In the genomic region with DNA sequence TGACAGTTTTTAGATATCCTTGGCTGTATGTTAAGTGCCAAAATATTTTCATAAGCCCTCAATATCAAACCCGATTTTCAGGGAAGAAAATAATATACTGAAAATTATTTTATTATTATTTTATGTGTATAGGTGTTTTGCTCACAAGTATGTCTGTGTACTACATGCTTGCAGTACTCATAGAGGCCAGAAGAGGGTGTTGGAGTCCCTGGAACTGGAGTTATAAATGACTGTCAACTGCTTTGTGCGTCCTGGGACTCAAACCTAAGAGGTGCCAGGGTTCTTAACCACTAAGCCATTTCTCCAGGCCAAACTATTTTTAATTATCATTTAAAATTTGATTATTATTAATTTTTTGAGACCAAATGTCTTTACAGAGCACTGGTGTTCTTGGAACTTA, we compare ENCODE assay signal across 14 mouse cellular contexts.
DNase-seq lines count a peak whose midpoint lies in the region; ATAC-seq and TF ChIP-seq lines count a peak whose summit lies in the region.
"Had no signal": no experiment of that assay in that cellular context is flagged by ENCODE, and none has a peak within 500 bp of the region (broad histone marks: within the 10 kb centered on the region; RNA-seq: fewer than 3 reads in every experiment).

No protein-coding gene starts in this region.

- peak; percentile 48 for TF ChIP-seq RAD21 in MEL (IDR thresholded peaks at IDR 0.05; ENCODE audit: low read depth, low read length)

- no peak for TF ChIP-seq EP300 in liver, embryonic 14.5 days (IDR thresholded peaks at IDR 0.05; ENCODE audit: low read depth)
- no peak for TF ChIP-seq EP300 in MEL (IDR thresholded peaks at IDR 0.05; ENCODE audit: low read depth in 1 of 2, low read length in 2 of 2)

- no peaks in the 10 kb centered on the region for H3K4me1 ChIP-seq in liver, embryonic 14.5 days (replicated peaks; ENCODE audit: control insufficient read depth in 2 of 2, insufficient read depth in 2 of 2, low read length in 1 of 2)
- H3K4me1 ChIP-seq in liver, embryonic 12.5 days: no peaks in the 10 kb centered on the region
- no peaks in the 10 kb centered on the region for H3K4me1 ChIP-seq in MEL (ENCODE audit: control insufficient read depth in 1 of 2, insufficient read depth in 2 of 2, low read length in 2 of 2)
- H3K4me1 ChIP-seq: heart, embryonic 10.5 days; limb, embryonic 12.5 days; midbrain, embryonic 12.5 days had no signal

- TF ChIP-seq CTCF in gastrocnemius, adult 2 months (IDR thresholded peaks at IDR 0.05): peak; percentile 50
- peak; percentile 23; the same call in 1 of the 2 replicates for TF ChIP-seq CTCF in liver, embryonic 14.5 days (IDR thresholded peaks at IDR 0.05; ENCODE audit: low read depth)
- TF ChIP-seq CTCF in MEL (IDR thresholded peaks at IDR 0.05 in 2 of 3, conservative IDR thresholded peaks at IDR 0.05 in 1 of 3; ENCODE audit: control insufficient read depth in 1 of 3, insufficient read depth in 1 of 3, low read depth in 2 of 3, low read length in 3 of 3, poor library complexity in 1 of 3, severe bottlenecking in 1 of 3): peak in 2 of 3 experiments; percentile 11 to 47; a peak in 4 of 6 replicates

- TF ChIP-seq POLR2A in MEL (IDR thresholded peaks at IDR 0.05; ENCODE audit: control insufficient read depth in 1 of 2, insufficient read depth in 1 of 2, low read depth in 1 of 2, low read length in 2 of 2, poor library complexity in 1 of 2): no peak

- no peak overlapping the region for H3K4me2 ChIP-seq in liver, embryonic 14.5 days (ENCODE audit: low read depth)
- no peak overlapping the region for H3K4me2 ChIP-seq in liver, embryonic 12.5 days
- H3K4me2 ChIP-seq: limb, embryonic 12.5 days; midbrain, embryonic 12.5 days had no signal

- WGBS in liver, embryonic 14.5 days (ENCODE audit: insufficient replicate concordance): 17% methylated on average over 2 of the region's 2 CpGs
- 30% methylated on average over 2 of the region's 2 CpGs for WGBS in liver, embryonic 12.5 days (ENCODE audit: insufficient replicate concordance)

- no peaks in the 10 kb centered on the region for H3K9me3 ChIP-seq in liver, embryonic 14.5 days (ENCODE audit: control insufficient read depth, low read length)
- no peaks in the 10 kb centered on the region for H3K9me3 ChIP-seq in liver, embryonic 12.5 days (replicated peaks)
- no peaks in the 10 kb centered on the region for H3K9me3 ChIP-seq in MEL (replicated peaks; ENCODE audit: insufficient read depth, low read length)
- H3K9me3 ChIP-seq: heart, embryonic 10.5 days; limb, embryonic 12.5 days; midbrain, embryonic 12.5 days had no signal

- H3K27me3 ChIP-seq in liver, embryonic 14.5 days (ENCODE audit: control insufficient read depth, insufficient read depth, low read length): no peaks in the 10 kb centered on the region
- no peaks in the 10 kb centered on the region for H3K27me3 ChIP-seq in liver, embryonic 12.5 days (replicated peaks)
- no peaks in the 10 kb centered on the region for H3K27me3 ChIP-seq in MEL (ENCODE audit: control insufficient read depth in 1 of 2, insufficient read depth in 2 of 2, low read length in 2 of 2)
- H3K27me3 ChIP-seq: limb, embryonic 12.5 days; midbrain, embryonic 12.5 days had no signal

- no peak overlapping the region for H3K9ac ChIP-seq in liver, embryonic 14.5 days (replicated peaks)
- H3K9ac ChIP-seq in liver, embryonic 12.5 days: no peak overlapping the region
- H3K9ac ChIP-seq in MEL (ENCODE audit: control insufficient read depth, low read depth, low read length, poor library complexity, severe bottlenecking): no peak overlapping the region
- H3K9ac ChIP-seq: limb, embryonic 12.5 days; midbrain, embryonic 12.5 days had no signal

- intact Hi-C loops in gastrocnemius, adult 2 months (cut with DNase I): loop anchor here (5.0 to 10.0 kb wide), 4 partner anchors 200 to 832 kb away; a partner anchor contains a TSS

- ATAC-seq in liver, embryonic 14.5 days (ENCODE audit: insufficient read depth): no peak
- ATAC-seq in liver, embryonic 12.5 days: no peak

- H3K4me3 ChIP-seq in gastrocnemius, adult 2 months: no peak overlapping the region
- H3K4me3 ChIP-seq in liver, embryonic 14.5 days (ENCODE audit: insufficient read depth in 1 of 2, low read depth in 2 of 2, low read length in 2 of 2): no peak overlapping the region
- no peak overlapping the region for H3K4me3 ChIP-seq in liver, embryonic 12.5 days
- H3K4me3 ChIP-seq in MEL (ENCODE audit: control insufficient read depth in 1 of 2, insufficient read depth in 1 of 2, low read depth in 2 of 2, low read length in 2 of 2): no peak overlapping the region
- H3K4me3 ChIP-seq: heart, embryonic 10.5 days; limb, embryonic 12.5 days; midbrain, embryonic 12.5 days had no signal

- no peaks in the 10 kb centered on the region for H3K36me3 ChIP-seq in liver, embryonic 14.5 days (replicated peaks; ENCODE audit: control insufficient read depth, insufficient read depth, low read depth)
- no peaks in the 10 kb centered on the region for H3K36me3 ChIP-seq in liver, embryonic 12.5 days
- no peaks in the 10 kb centered on the region for H3K36me3 ChIP-seq in MEL (ENCODE audit: control insufficient read depth in 1 of 2, insufficient read depth in 2 of 2, low read length in 2 of 2)
- H3K36me3 ChIP-seq: heart, embryonic 10.5 days; limb, embryonic 12.5 days; midbrain, embryonic 12.5 days had no signal

- no peak for DNase-seq in gastrocnemius, adult 2 months
- DNase-seq in gastrocnemius, postnatal 10 days: no peak
- no peak for DNase-seq in liver, embryonic 14.5 days (ENCODE audit: low read depth in 3 of 3, low spot score in 3 of 3)
- peak; percentile 23 for DNase-seq in MEL (ENCODE audit: low read depth, low spot score)
- DNase-seq in lung, postnatal 14 days: peak; percentile 7
- DNase-seq in MN1 (ENCODE audit: low spot score): no peak
- no peak for DNase-seq in T-cell, adult 2 months (ENCODE audit: low spot score)
- DNase-seq: cerebellum, adult 8-10 months; spleen, adult 18-20 months; thymus, postnatal 25 days had no signal

- no peak overlapping the region for H3K27ac ChIP-seq in gastrocnemius, adult 2 months
- no peak overlapping the region for H3K27ac ChIP-seq in liver, embryonic 14.5 days
- H3K27ac ChIP-seq in liver, embryonic 12.5 days: no peak overlapping the region
- no peak overlapping the region for H3K27ac ChIP-seq in MEL (ENCODE audit: control insufficient read depth, low read depth, low read length)
- H3K27ac ChIP-seq: heart, embryonic 10.5 days; limb, embryonic 12.5 days; midbrain, embryonic 12.5 days had no signal

- no peaks in the 10 kb centered on the region for H3K79me2 ChIP-seq in MEL (ENCODE audit: control insufficient read depth, insufficient read depth, low read length, poor library complexity)

TF ChIP-seq in MEL, 35 proteins besides CTCF, POLR2A, EP300 and RAD21:
- TF ChIP-seq MAFK (IDR thresholded peaks at IDR 0.05; ENCODE audit: borderline replicate concordance, low read depth, low read length) (no peak), CHD1 (IDR thresholded peaks at IDR 0.05; ENCODE audit: low read depth, low read length) (no peak), GABPA (IDR thresholded peaks at IDR 0.05; ENCODE audit: low read depth, low read length) (no peak), TCF12 (IDR thresholded peaks at IDR 0.05; ENCODE audit: low read depth, low read length) (no peak), SIN3A (IDR thresholded peaks at IDR 0.05; ENCODE audit: low read length) (no peak), SMC3 (IDR thresholded peaks at IDR 0.05; ENCODE audit: low read depth, low read length) (peak; percentile 35), BHLHE40 (IDR thresholded peaks at IDR 0.05; ENCODE audit: borderline replicate concordance, low read depth, low read length) (no peak), MXI1 (IDR thresholded peaks at IDR 0.05; ENCODE audit: low read depth, low read length) (no peak)

Comparison
In these comparisons a context has a peak if more than half of its experiments do, and no peak if none do; other contexts are left out.
1. DNase-seq: peak in MEL (single experiment) and lung, postnatal 14 days (single experiment); none in gastrocnemius, adult 2 months (single experiment), gastrocnemius, postnatal 10 days (single experiment), liver, embryonic 14.5 days (0 of 3), MN1 (single experiment) and T-cell, adult 2 months (single experiment).
2. Peak in every context shown above with its lines, with median percentiles within 50 percentile points of each other: CTCF ChIP-seq.